Mouse (Mus musculus) naive thymus-derived CD4-positive, alpha-beta T cell, adult 5 months (primary cell): ENCODE data around the gene Szrd1. TPM values are rescaled to one million over a fixed set of nuclear protein-coding genes. Genes with fewer than 3 reads are reported as not detected.

ENCODE experiments used
- polyA plus RNA-seq: library from polyadenylated mRNA; unstranded; fragments of 100-300 nt; shearing (Covaris generic); gene quantifications from one replicate; pipeline ENCODE4 v1.2.1, GENCODE M21; 2017

Szrd1 gene
- polyA plus RNA-seq = 69.7 TPM

DNA sequence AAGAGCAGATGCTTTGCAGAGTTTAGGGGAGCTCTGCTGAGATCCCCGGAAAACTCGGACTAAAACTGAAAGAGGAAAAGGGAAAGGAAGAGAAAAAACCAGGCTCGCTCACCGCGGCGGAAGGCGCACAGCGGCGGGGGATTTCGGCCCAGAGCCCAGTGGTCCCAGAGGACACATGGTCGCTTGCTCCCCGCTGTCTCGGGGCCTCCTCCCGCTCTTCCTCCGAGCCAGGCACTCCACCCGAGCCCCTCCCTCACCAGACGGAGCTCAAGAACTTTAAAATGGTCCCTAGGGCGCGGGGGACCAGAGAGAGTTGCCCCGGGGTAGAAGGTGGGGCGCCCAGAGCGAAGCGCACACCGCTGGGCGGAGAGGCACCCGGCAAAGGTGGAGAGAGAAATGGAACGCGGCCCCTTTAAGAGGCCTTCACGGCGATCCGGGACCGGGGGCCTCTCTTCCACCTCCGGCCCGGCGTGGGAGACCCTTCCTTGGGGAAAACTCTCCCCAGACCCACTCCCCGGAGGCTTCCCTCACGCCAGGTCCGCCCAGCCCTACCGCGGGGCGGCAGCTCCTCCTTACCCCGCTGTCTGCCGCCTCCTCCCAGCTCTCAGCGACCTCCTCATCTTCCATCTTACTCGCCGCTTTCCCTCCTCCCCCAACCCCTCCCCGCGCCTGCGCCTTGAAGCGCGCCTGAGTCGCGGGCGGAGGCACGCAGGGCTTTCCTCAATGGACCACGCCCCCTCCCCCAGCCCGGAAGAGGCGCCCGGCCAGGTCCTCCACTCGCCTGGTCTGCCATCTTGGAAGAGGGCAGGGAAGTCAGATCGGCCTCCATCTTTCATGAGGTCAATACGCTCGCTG, at the start of gene Szrd1:
Gene Szrd1 (minus strand): TSS at position 660 of the 855 bp plus-strand sequence.

DNA sequence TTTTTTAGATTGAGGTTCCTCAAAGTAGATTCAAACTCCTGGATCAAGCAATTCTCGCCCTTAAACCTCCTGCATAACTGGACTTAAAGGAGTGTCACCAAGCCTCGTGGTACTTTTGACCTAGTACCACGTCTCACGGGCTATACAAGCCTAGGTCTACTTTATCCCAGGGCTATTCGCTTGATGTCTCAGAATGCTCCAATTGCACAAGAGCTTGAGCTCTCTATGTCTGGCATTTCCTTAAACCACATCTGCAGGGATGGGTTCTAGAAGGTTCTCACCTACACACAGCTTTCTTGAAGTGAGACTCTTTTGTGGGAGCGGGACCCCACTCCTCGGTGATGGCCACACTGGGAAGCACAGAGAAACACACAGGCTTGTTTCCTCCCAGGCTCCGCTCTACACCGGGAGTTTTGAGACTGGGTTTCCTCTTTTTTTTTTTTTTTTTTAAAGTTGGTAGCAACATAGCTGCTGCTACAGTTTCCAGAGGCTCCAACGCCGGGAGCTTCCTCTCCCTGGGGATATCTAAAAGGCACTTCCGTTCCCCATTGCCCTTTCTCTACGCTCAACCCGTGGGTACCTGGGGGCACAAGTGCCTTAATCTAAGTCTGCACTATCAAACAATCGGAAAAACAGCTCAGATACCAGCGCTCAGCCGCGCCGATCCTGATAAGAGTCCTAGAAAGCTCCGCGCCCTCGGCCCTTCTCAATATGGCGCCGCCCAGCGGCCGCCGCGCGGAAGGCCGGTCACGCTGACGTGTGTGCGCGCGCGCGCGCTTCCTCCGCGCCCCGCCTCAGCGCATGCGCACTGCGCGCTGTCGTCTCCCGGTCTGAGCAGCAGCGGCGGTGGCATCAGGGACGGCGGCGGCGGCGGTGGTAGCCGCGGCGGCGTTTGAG, 7.8 kb upstream of the Szrd1 start, which contains the start of gene Fbxo42:
Gene Fbxo42 (plus strand): TSS at position 802 of the 897 bp plus-strand sequence.

DNA sequence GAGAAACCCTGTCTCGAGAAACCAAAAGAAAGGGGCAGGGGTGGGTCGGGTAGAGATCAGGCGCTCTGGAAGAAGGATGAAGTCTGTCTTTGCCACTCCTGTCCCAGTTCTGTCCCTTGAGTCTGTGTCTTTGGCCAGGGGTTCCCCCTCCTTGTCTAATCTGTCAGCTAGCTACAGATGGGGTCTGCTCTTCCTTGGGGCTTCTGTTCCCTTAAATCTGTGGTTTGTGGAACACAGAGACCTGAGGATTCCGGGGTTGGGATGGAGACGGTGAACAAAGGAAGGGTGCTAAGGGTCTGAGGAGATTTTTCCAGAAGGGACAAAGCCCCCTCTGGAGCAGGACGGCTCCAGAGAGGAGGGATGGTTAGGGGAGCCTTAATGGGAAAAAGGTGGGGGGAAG, 51.5 kb downstream of the Szrd1 start, which contains the start of gene Spata21:
Gene Spata21 (plus strand): TSS at position 301 of the 400 bp plus-strand sequence.

DNA sequence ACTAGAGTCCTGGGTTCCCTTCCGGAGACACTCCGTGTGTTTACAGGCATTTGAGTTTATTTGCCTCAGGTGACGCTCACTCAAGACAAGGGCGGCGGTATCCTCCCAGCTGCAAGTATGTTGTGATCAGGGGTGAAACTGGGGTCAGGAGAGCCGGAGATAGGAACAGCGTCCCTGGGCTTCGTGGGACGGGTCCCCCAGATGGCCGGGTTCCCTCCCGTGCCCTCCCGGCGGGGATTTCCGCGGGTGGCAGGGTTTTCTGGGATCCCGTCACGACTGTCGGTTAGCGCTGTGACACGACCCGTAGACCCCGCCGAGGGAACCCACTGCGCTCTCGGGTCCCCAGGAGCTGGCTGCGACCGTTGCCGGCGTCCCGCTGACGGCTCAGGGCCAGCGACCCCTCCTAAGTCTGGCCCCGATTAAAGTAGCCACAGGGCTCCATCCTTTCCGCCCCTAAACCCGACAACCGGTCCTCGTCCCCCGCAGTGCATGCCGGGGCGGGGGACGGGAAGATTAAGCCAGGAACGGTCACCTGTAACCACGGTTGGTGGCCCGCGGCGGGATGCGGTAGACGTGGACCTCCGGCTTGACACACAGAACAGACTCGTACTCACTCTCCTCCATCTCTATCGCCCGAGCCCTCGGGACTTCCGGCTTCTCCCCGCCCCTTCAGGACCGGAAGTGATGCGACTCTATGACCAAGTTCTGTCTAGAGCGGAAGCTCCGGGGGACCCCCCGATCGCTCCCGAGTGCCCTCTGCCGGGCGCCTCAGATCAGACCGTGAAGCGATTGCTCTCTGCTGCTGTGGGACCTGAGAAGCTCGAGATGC, 61.7 kb downstream of the Szrd1 start, which contains the start of gene Necap2:
Gene Necap2 (minus strand): TSS at position 677 of the 829 bp plus-strand sequence.

Other genes starting within 250 kb of the Szrd1 start
- 19.7 TPM for gene Padi2, start 233.4 kb downstream of the Szrd1 start, polyA plus RNA-seq
- 177 TPM for gene Sdhb, start 178.6 kb downstream of the Szrd1 start, polyA plus RNA-seq
- gene Atp13a2, start 152.9 kb downstream of the Szrd1 start, polyA plus RNA-seq = 33.3 TPM
- gene Mfap2, start 129.4 kb downstream of the Szrd1 start, polyA plus RNA-seq = not detected
- gene Crocc, start 79.2 kb downstream of the Szrd1 start, polyA plus RNA-seq = 4.4 TPM
- 150 TPM for gene Necap2, start 61.4 kb downstream of the Szrd1 start, polyA plus RNA-seq
- 0.55 TPM for gene Spata21, start 51.4 kb downstream of the Szrd1 start, polyA plus RNA-seq
- gene Fbxo42, start 8.1 kb upstream of the Szrd1 start, polyA plus RNA-seq = 31.4 TPM
- gene Rsg1, start 74.2 kb upstream of the Szrd1 start, polyA plus RNA-seq = 4.6 TPM
- not detected for gene Arhgef19, start 99.7 kb upstream of the Szrd1 start, polyA plus RNA-seq
- not detected for gene Epha2, start 161.5 kb upstream of the Szrd1 start, polyA plus RNA-seq
- not detected for gene Fam131c, start 228.4 kb upstream of the Szrd1 start, polyA plus RNA-seq